Mouse (Mus musculus) E14TG2a.4 (cell line): ENCODE measurements around the gene Slc5a3.

Experiments
- H3K27me3 ChIP-seq: 2 replicates; pipeline ENCODE4 v1.6.1; 2014; ENCODE audit warnings: low read length, control low read depth; ENCODE audit not compliant: insufficient read depth
- H3K36me3 ChIP-seq: 2 replicates; pipeline ENCODE4 v1.6.1; 2014; ENCODE audit warnings: low read length, control low read depth; ENCODE audit not compliant: insufficient read depth
- H3K4me1 ChIP-seq: replicated peaks from 2 replicates; pipeline ENCODE4 v1.6.1; 2014; ENCODE audit warnings: low read depth, low read length, control low read depth
- H3K4me3 ChIP-seq: replicated peaks from 2 replicates; pipeline ENCODE4 v1.5.1; 2014; ENCODE audit warnings: mild to moderate bottlenecking, low read length
- H3K9me3 ChIP-seq: 2 replicates; pipeline ENCODE4 v1.6.1; 2014; ENCODE audit warnings: low read length, control low read depth
- CTCF ChIP-seq: conservative IDR thresholded peaks from 2 replicates; pipeline ENCODE4 v1.5.1; 2014; ENCODE audit warnings: low read length
- NANOG ChIP-seq: IDR thresholded peaks from 2 replicates; pipeline ENCODE4 v1.6.1; 2014; ENCODE audit warnings: borderline replicate concordance, low read length, mixed read lengths
- POU5F1 ChIP-seq: IDR thresholded peaks from 2 replicates; pipeline ENCODE4 v1.6.1; 2014; ENCODE audit warnings: low read length, borderline replicate concordance

The Slc5a3 gene

DNA sequence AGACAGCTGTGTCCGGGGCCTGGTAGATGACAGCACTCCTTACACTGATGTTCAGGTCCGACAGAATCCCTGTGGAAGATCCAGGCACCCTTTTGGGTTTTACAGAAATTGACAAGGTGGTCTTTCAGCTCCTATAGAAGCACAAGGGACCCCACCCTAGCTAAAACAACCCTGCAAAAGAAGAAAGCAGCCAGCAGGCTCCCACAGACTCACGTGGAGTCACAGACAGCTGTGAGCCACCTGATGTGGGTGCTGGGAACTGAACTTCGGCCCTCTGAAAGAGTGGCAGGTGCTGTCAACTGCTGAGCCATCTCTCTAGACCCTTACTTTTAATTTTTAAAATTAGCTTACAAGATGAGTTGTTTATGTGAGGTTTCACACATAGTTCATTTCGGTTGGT, 23.4 kb upstream of the Slc5a3 start:
- peaks cover 11% of the 10 kb centered on the region for H3K4me1 ChIP-seq
- H3K4me3 ChIP-seq, result no peak overlapping the region
- H3K36me3 ChIP-seq, result no peaks in the 10 kb centered on the region
- no peaks in the 10 kb centered on the region for H3K9me3 ChIP-seq
- peaks cover 13% of the 10 kb centered on the region; the same call in 1 of the 2 replicates for H3K27me3 ChIP-seq
- no peak for TF ChIP-seq CTCF

DNA sequence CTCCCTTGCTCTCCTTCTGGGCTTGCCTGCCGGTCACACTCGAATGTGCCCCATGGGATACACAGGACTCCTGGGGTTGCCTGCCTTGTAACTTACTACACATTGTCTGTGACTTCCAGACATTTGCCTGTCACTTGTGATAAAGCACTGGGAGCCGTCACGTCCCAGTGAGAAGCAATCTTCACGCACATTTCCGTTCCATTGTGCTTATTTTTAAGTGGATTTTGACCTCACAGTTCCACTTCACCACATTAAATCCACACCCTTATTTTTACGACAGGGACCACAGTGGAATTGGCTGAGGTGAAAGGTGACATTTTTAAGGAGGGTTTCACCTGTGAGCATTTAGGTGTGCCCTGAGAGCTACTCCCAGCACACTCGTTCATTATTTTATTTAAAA, 21.4 kb upstream of the Slc5a3 start:
- H3K27me3 ChIP-seq, result 0 out of 2 replicates have a peak, but pooled peaks cover 4% of the 10 kb centered on the region
- H3K9me3 ChIP-seq, result no peaks in the 10 kb centered on the region
- peaks cover 11% of the 10 kb centered on the region for H3K4me1 ChIP-seq
- H3K4me3 ChIP-seq, result no peak overlapping the region
- no peak for TF ChIP-seq POU5F1
- TF ChIP-seq CTCF, result no peak
- no peaks in the 10 kb centered on the region for H3K36me3 ChIP-seq

DNA sequence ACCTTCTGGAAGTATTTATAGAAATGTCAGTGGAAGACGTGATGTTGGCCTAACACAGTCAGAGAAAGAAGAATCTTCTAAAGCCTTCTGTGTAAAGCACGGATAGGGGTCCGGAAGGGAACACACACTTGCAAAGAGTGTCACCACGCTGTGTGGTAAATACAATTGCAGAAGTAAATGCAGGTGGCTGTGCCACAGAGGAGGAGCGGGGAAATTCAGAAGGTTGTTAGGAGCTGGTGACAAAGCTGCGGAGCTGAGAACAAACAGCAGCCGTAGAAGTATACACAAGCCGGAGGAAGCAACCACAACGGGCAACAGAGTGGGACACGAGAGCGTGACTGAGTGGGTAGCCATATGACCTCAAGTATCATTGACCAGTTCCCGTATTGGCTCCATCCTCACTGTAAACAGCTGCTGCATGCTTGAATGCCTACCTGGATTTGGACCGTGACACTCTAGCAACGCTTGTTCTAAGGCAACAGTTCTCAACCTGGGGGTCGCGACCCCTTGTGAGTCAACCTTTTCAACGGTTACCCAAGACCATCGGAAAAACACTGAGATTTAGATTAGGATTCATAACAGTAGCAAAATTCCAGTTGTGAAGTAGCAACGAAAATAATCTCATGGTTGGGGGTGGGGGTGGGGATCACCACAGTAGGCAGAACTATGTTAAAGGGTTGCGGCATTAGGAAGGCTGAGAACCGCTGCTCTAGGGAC, 20.1 kb upstream of the Slc5a3 start:
- H3K4me1 ChIP-seq, result peaks cover 11% of the 10 kb centered on the region
- no peaks in the 10 kb centered on the region for H3K9me3 ChIP-seq
- H3K4me3 ChIP-seq, result no peak overlapping the region
- H3K27me3 ChIP-seq, result no peaks in the 10 kb centered on the region
- no peak for TF ChIP-seq CTCF
- TF ChIP-seq NANOG, result no peak
- TF ChIP-seq POU5F1, result no peak
- H3K36me3 ChIP-seq, result no peaks in the 10 kb centered on the region

DNA sequence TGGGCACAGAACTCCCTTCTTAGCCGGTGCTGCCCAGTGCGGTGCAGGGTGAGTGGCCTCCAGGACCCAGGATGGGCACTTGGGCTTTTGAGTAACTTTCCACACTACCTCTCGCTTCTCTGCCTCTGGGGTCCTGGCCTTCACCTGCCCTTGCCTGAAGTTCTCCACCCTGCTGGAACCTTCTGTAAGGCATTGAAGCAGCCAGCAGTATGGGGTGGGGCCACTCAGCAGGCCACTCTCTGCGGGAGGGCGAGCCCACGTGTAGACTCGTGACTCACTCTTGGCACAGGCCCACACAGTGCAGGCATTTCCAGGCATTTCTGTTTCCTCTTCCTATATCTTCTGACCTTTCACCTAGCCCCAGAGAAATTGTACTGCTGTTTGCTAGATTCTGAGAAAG, 18.7 kb upstream of the Slc5a3 start:
- Histone ChIP-seq H3K27me3 (no peaks in the 10 kb centered on the region), H3K36me3 (no peaks in the 10 kb centered on the region), H3K4me1 (peaks cover 15% of the 10 kb centered on the region), H3K4me3 (no peak overlapping the region), H3K9me3 (no peaks in the 10 kb centered on the region)
- TF ChIP-seq CTCF (no peak), POU5F1 (no peak), NANOG (no peak)

DNA sequence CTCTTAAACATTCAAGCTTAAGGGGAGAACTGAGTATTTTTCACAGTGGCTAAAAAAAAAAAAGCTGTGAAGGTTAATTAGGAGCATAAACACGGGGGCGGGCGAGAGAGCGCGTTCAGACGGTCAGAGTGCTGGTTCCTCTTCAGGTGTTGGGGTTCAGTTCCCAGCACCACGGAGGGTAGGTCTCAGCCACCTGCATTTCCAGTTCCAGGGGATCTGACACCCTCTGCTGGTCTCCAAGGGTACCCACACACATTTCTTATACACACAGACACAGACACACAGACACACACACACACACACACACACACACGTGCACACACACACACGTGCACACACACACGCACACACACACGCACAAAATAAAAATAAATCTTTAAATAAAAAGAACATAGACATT, 18.2 kb upstream of the Slc5a3 start:
- TF ChIP-seq NANOG, result no peak
- no peak for TF ChIP-seq POU5F1
- TF ChIP-seq CTCF, result no peak
- Histone ChIP-seq H3K36me3 (no peaks in the 10 kb centered on the region), H3K27me3 (no peaks in the 10 kb centered on the region), H3K4me1 (peaks cover 15% of the 10 kb centered on the region), H3K9me3 (no peaks in the 10 kb centered on the region), H3K4me3 (no peak overlapping the region)

DNA sequence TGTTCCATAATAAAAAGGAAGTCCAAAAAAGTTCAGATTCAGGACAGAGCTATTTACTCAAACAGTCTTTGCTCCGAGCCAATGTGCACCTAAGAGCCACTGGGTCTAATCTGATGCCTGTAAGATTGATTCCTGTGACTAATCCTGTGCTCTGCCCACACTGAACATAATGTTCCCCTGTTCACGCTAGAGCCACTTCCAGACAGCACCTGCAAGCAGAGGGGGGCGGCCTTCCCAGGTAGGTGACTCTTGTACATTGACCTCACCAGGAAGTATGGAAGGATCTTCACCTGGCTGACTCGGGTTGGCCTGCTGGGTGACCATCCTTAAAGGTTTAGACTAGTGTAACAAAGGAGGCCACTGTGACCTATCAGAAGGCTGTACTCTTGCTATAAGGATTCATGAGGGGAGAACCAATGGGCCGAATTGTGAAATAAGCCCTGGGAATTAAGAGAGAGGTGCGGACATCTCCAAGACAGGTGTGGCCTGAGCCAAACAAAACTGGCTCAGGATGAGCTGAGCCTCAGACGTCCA, 6.3 kb upstream of the Slc5a3 start:
- H3K4me1 ChIP-seq, result peaks cover 7% of the 10 kb centered on the region
- H3K9me3 ChIP-seq, result peaks cover 10% of the 10 kb centered on the region
- TF ChIP-seq CTCF, result no peak
- no peak for TF ChIP-seq POU5F1
- no peak for TF ChIP-seq NANOG
- H3K36me3 ChIP-seq, result no peaks in the 10 kb centered on the region
- no peak overlapping the region for H3K4me3 ChIP-seq
- H3K27me3 ChIP-seq, result peaks cover 22% of the 10 kb centered on the region

DNA sequence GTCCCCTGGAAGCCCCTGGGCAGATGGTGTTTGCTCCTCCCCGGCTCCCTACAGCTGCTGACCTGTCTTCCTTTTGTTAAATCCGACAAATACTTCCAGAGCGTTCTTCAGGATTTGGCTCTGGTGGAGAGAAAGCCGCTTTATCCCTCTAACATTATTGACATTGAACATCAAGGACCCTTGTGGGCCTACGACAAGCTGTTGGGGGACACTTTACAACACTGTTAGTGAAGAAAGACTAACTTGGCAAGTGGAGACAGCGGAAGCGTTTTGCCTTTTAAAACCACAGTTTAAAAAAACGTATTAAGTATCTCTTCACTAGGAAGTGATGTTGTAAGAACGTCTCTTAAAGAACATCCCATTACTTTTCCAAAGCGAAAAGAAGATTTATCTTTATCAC, 5.6 kb upstream of the Slc5a3 start:
- Histone ChIP-seq H3K9me3 (peaks cover 10% of the 10 kb centered on the region), H3K4me1 (peaks cover 12% of the 10 kb centered on the region), H3K36me3 (no peaks in the 10 kb centered on the region), H3K4me3 (no peak overlapping the region), H3K27me3 (peaks cover 22% of the 10 kb centered on the region)
- TF ChIP-seq NANOG, result no peak
- no peak for TF ChIP-seq CTCF
- TF ChIP-seq POU5F1, result no peak

DNA sequence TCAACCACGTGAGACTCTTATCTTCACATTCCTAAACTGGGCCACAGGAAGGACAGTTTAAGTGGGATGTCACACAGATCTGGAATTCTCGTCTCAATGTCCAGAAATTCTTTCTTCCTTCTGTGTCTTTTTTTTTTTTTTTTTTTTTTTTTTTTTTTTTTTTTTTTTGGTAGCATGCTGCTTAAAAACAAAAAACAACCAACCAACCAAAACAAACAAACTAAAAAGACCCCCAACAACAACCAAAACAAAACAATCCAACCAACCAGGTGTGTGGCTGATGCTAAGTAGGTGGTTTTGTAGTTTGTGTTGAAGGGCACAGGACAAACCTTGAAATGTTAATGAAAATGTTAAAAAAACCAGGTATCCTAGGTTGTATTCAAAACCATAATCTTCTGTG, 1.4 kb upstream of the Slc5a3 start:
- TF ChIP-seq POU5F1 (no peak), NANOG (no peak), CTCF (no peak)
- H3K36me3 ChIP-seq, result peaks cover 18% of the 10 kb centered on the region
- peaks cover 24% of the 10 kb centered on the region for H3K27me3 ChIP-seq
- H3K4me3 ChIP-seq, result no peak overlapping the region
- peaks cover 10% of the 10 kb centered on the region for H3K9me3 ChIP-seq
- H3K4me1 ChIP-seq, result peaks cover 36% of the 10 kb centered on the region

DNA sequence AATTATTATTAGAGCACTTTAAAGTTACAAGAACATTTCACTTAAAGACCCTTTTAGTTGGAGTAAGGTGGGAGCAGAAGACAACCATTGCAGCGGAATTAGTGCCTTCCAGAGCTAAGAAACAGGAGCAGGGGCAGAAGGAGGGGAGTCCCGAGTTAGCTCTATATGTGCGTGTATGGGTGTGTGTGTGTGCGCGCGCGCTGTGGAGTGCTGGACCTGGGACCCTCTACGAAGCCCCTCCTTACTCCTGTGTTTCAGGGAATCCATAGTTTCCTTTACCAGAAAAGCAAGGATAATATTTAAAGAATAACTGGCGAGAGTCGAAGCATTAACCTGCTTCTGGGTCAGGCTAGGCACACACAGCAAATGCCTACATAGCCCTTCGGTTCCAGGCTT, 668 bp upstream of the Slc5a3 start:
- H3K4me1 ChIP-seq, result peaks cover 31% of the 10 kb centered on the region
- TF ChIP-seq POU5F1 (no peak), NANOG (no peak), CTCF (no peak)
- peak overlapping the region; percentile 91 for H3K4me3 ChIP-seq
- H3K27me3 ChIP-seq, result peaks cover 21% of the 10 kb centered on the region
- peaks cover 25% of the 10 kb centered on the region for H3K36me3 ChIP-seq
- H3K9me3 ChIP-seq, result peaks cover 10% of the 10 kb centered on the region
